ENCODE assay signal across 9 mouse cellular contexts in the genomic region with DNA sequence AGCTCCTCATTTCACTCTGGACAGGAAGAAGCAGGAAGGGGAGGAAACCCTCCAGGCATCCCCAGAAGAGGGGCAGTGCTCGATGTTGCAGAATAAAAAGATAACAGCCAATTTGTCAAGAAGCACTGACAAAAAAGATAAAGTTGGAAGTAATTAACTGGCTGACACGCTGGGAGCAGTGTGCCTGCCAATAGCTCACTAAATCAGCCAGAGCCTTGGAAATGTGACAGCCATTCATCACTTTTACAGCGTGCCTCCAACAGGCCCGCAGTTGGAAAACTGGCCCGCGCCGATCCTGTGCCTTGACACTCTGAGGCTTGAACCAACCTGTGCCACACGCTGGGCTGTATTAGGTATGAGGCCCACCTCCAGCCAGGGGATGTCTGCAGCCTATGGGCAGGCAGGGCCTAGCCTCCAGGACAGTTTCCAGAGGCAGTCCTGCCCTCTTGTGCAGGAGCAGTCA. TPM values are rescaled to one million over a fixed set of nuclear protein-coding genes. Genes with fewer than 3 reads are reported as not detected.
DNase-seq lines count a peak whose midpoint lies in the region; ATAC-seq and TF ChIP-seq lines count a peak whose summit lies in the region.
"Had no signal": no experiment of that assay in that cellular context is flagged by ENCODE, and none has a peak within 500 bp of the region (broad histone marks: within the 10 kb centered on the region; RNA-seq: fewer than 3 reads in every experiment).

No protein-coding gene starts in this region.

- peak; percentile 37 for DNase-seq in kidney, adult 11 months
- no peak for DNase-seq in kidney, adult 8-10 months
- peak; percentile 86 for DNase-seq in brain, embryonic 14.5 days (ENCODE audit: low read depth)
- DNase-seq in heart, adult 18-20 months = peak; percentile 74 to 78
- DNase-seq in kidney, postnatal 36 days = peak; percentile 58 to 61
- no peak for DNase-seq in thymus, postnatal 36 days
- no peak for DNase-seq in thymus, postnatal 25 days
- DNase-seq: liver, embryonic 13.5 days had no signal

- TF ChIP-seq CTCF in brain, embryonic 14.5 days (IDR thresholded peaks at IDR 0.05; ENCODE audit: borderline replicate concordance, extremely low read depth, insufficient read depth, insufficient read length) = no peak

- peak; percentile 40 for ATAC-seq in megakaryocyte-erythroid progenitor cell, adult 5-6 weeks (replicated peaks; ENCODE audit: low FRiP score, low TSS enrichment, poor library complexity, severe bottlenecking)

- no peak for TF ChIP-seq POLR2A in brain, embryonic 14.5 days (IDR thresholded peaks at IDR 0.05; ENCODE audit: borderline replicate concordance, extremely low read depth, insufficient read depth, insufficient read length, poor library complexity, severe bottlenecking)

RNA-seq across cellular contexts. Expression of a gene that starts 4.3 kb away (rescaled TPM):
- 0.05 and 0.08 TPM in 2 replicates for polyA plus RNA-seq in brain, embryonic 14.5 days (2012; rRNA removed)
- total RNA-seq in heart, adult 18-20 months (2021) = 1 to 10 TPM; 1.2 to 2.0 TPM
- total RNA-seq in megakaryocyte-erythroid progenitor cell, adult 5-6 weeks (2014; fragmentation: Nextera tagmentation) = not detected in 2 replicates
- not detected in 2 replicates for total RNA-seq in megakaryocyte-erythroid progenitor cell, adult 5-6 weeks (2017)

RNA-seq across cellular contexts. Expression of a gene that starts 53.7 kb away (rescaled TPM):
- 59.7 and 71.3 TPM in 2 replicates for polyA plus RNA-seq in brain, embryonic 14.5 days (2012; rRNA removed)
- total RNA-seq in heart, adult 18-20 months (2021) = 10 to 100 TPM; 33.7 to 39.3 TPM
- 69.1 and 70.6 TPM in 2 replicates for total RNA-seq in megakaryocyte-erythroid progenitor cell, adult 5-6 weeks (2014; fragmentation: Nextera tagmentation)
- total RNA-seq in megakaryocyte-erythroid progenitor cell, adult 5-6 weeks (2017) = 54.7 and 66.6 TPM in 2 replicates

RNA-seq across cellular contexts. Expression of a gene that starts 56.1 kb away (rescaled TPM):
- polyA plus RNA-seq in brain, embryonic 14.5 days (2012; rRNA removed) = 27.0 and 41.1 TPM in 2 replicates
- 10 to 100 TPM; 49.8 to 51.4 TPM for total RNA-seq in heart, adult 18-20 months (2021)
- 26.5 and 27.9 TPM in 2 replicates for total RNA-seq in megakaryocyte-erythroid progenitor cell, adult 5-6 weeks (2014; fragmentation: Nextera tagmentation)
- 9.1 and 12.2 TPM in 2 replicates for total RNA-seq in megakaryocyte-erythroid progenitor cell, adult 5-6 weeks (2017)

RNA-seq across cellular contexts. Expression of a gene that starts 60.0 kb away (rescaled TPM):
- polyA plus RNA-seq in brain, embryonic 14.5 days (2012; rRNA removed) = 15.8 and 16.7 TPM in 2 replicates
- 10 to 100 TPM; 17.6 to 18.7 TPM for total RNA-seq in heart, adult 18-20 months (2021)
- 14.9 and 21.7 TPM in 2 replicates for total RNA-seq in megakaryocyte-erythroid progenitor cell, adult 5-6 weeks (2014; fragmentation: Nextera tagmentation)
- 10.1 and 12.9 TPM in 2 replicates for total RNA-seq in megakaryocyte-erythroid progenitor cell, adult 5-6 weeks (2017)

Comparison
In these comparisons a context has a peak if more than half of its experiments do, and no peak if none do; other contexts are left out.
1. DNase-seq: peak in kidney, adult 11 months (single experiment), brain, embryonic 14.5 days (single experiment), heart, adult 18-20 months (2 of 2) and kidney, postnatal 36 days (2 of 2); none in kidney, adult 8-10 months (0 of 2), thymus, postnatal 36 days (0 of 2) and thymus, postnatal 25 days (single experiment).